26 mouse cellular contexts compared by ENCODE assay signal in genomic region chr13:55191535-55191934, GRCm38 (mm10). TPM values are rescaled to one million over a fixed set of nuclear protein-coding genes. Genes with fewer than 3 reads are reported as not detected.
A peak's percentile ranks its signal among the peaks of the same experiment; 100 is the strongest.
DNase-seq lines count a peak whose midpoint lies in the region; ATAC-seq and TF ChIP-seq lines count a peak whose summit lies in the region.
"Had no signal": no experiment of that assay in that cellular context is flagged by ENCODE, and none has a peak within 500 bp of the region (broad histone marks: within the 10 kb centered on the region; RNA-seq: fewer than 3 reads in every experiment).

No protein-coding gene starts in this region.

- peak; percentile 87 for DNase-seq in heart, adult 11 months
- no peak for DNase-seq in heart, postnatal 25 days (ENCODE audit: low spot score)
- DNase-seq in CH12.LX (ENCODE audit: extremely low read depth) (no peak), ES-CJ7 (ENCODE audit: low read depth, low spot score) (peak; percentile 69)
- no peak for DNase-seq in urinary bladder, postnatal 25 days (ENCODE audit: low spot score)
- DNase-seq in kidney, postnatal 36 days: no peak
- DNase-seq: adrenal gland, postnatal 10 days; cerebellum, adult 11-12 months; cerebellum, postnatal 10 days; forebrain, postnatal 0 days; gastrocnemius, postnatal 14 days; heart, postnatal 4 days had no signal

- no peak for TF ChIP-seq POLR2A in CH12.LX (IDR thresholded peaks at IDR 0.05; ENCODE audit: low read depth, low read length)
- no peak for TF ChIP-seq POLR2A in bone marrow macrophage, adult 2 months (IDR thresholded peaks at IDR 0.05; ENCODE audit: borderline replicate concordance, low read depth, low read length)

- H3K9me3 ChIP-seq in CH12.LX (replicated peaks; ENCODE audit: low read length): peaks cover 5% of the 10 kb centered on the region
- no peaks in the 10 kb centered on the region for H3K9me3 ChIP-seq in kidney, embryonic 16.5 days (ENCODE audit: low read length)
- H3K9me3 ChIP-seq: embryonic facial prominence, embryonic 10.5 days; forebrain, embryonic 13.5 days; heart, embryonic 13.5 days; hindbrain, embryonic 12.5 days; intestine, embryonic 15.5 days had no signal

- no peak for TF ChIP-seq EP300 in CH12.LX (IDR thresholded peaks at IDR 0.05; ENCODE audit: low read length)

- no peak overlapping the region for H3K9ac ChIP-seq in CH12.LX (ENCODE audit: insufficient read depth, low read depth)
- H3K9ac ChIP-seq in kidney, embryonic 16.5 days (replicated peaks; ENCODE audit: low read length): no peak overlapping the region
- H3K9ac ChIP-seq: forebrain, embryonic 13.5 days; hindbrain, embryonic 12.5 days had no signal

- intact Hi-C loops in heart, postnatal 25 days (cut with DNase I): no loop called here

- TF ChIP-seq RAD21 in CH12.LX (IDR thresholded peaks at IDR 0.05; ENCODE audit: low read depth, low read length): no peak

- no peaks in the 10 kb centered on the region for H3K27me3 ChIP-seq in CH12.LX (replicated peaks)
- no peaks in the 10 kb centered on the region for H3K27me3 ChIP-seq in kidney, embryonic 16.5 days (ENCODE audit: insufficient read depth, low read length)
- H3K27me3 ChIP-seq: forebrain, embryonic 13.5 days; heart, embryonic 13.5 days; hindbrain, embryonic 12.5 days; intestine, embryonic 15.5 days; Patski had no signal

- in situ Hi-C loops in CH12.LX (cut with MboI; ENCODE audit: low pct_ligation_motif_present, low pct_unique_long_range_greater_than_20kb, low sequenced_read_pairs): no loop called here

- no peak overlapping the region for H3K27ac ChIP-seq in CH12.LX (ENCODE audit: insufficient read depth, low read depth)
- no peak overlapping the region for H3K27ac ChIP-seq in bone marrow macrophage, adult 2 months (ENCODE audit: insufficient read depth, low read depth, low read length)
- H3K27ac ChIP-seq in kidney, embryonic 16.5 days (ENCODE audit: low read length): no peak overlapping the region
- H3K27ac ChIP-seq: forebrain, embryonic 13.5 days; heart, embryonic 13.5 days had no signal

- peaks cover 0 to 10% of the 10 kb centered on the region in 2 experiments; a peak in 1 of 4 replicates for H3K4me1 ChIP-seq in CH12.LX (ENCODE audit: control insufficient read depth in 1 of 2, insufficient read depth in 2 of 2)
- peaks cover 9% of the 10 kb centered on the region for H3K4me1 ChIP-seq in bone marrow macrophage, adult 2 months (ENCODE audit: control insufficient read depth, insufficient read depth, low read length)
- peaks cover 12% of the 10 kb centered on the region for H3K4me1 ChIP-seq in kidney, embryonic 16.5 days (ENCODE audit: insufficient read depth, low read length)

- no peak for ATAC-seq in kidney, embryonic 16.5 days (ENCODE audit: low FRiP score, low TSS enrichment)
- ATAC-seq: forebrain, embryonic 13.5 days; forebrain, postnatal 0 days; intestine, embryonic 15.5 days; Patski had no signal

- TF ChIP-seq CTCF in CH12.LX (conservative IDR thresholded peaks at IDR 0.05 in 1 of 2, IDR thresholded peaks at IDR 0.05 in 1 of 2; ENCODE audit: low read depth in 2 of 2, low read length in 2 of 2): no peak
- no peak for TF ChIP-seq CTCF in bone marrow macrophage, adult 2 months (IDR thresholded peaks at IDR 0.05; ENCODE audit: low read depth, low read length)

- 92% methylated on average over 5 of the region's 5 CpGs for WGBS in kidney, embryonic 16.5 days

- H3K4me2 ChIP-seq in CH12.LX (ENCODE audit: insufficient read depth, low read depth, poor library complexity, severe bottlenecking): peak overlapping the region; percentile 70; the same call in 1 of the 2 replicates
- no peak overlapping the region for H3K4me2 ChIP-seq in kidney, embryonic 16.5 days (replicated peaks; ENCODE audit: low read depth, low read length)

- H3K79me2 ChIP-seq in CH12.LX (replicated peaks; ENCODE audit: control insufficient read depth, extremely low read depth, insufficient read depth, poor library complexity, severe bottlenecking): no peaks in the 10 kb centered on the region

- dilution Hi-C loops in CH12.LX (cut with MboI; ENCODE audit: extremely low pct_ligation_motif_present, extremely low pct_unique_long_range_greater_than_20kb, low sequenced_read_pairs): no loop called here

- peaks cover 0 to 5% of the 10 kb centered on the region in 2 experiments for H3K36me3 ChIP-seq in CH12.LX (replicated peaks in 1 of 2; ENCODE audit: control insufficient read depth in 1 of 2, insufficient read depth in 1 of 2, low read length in 1 of 2)
- H3K36me3 ChIP-seq in kidney, embryonic 16.5 days (ENCODE audit: insufficient read depth, low read length): no peaks in the 10 kb centered on the region
- H3K36me3 ChIP-seq: embryonic facial prominence, embryonic 10.5 days; heart, embryonic 13.5 days; hindbrain, embryonic 12.5 days; intestine, embryonic 15.5 days had no signal

- H3K4me3 ChIP-seq in CH12.LX (replicated peaks in 1 of 3; ENCODE audit: low read depth in 2 of 3, low read length in 2 of 3, poor library complexity in 1 of 3): no peak overlapping the region
- H3K4me3 ChIP-seq in bone marrow macrophage, adult 2 months (ENCODE audit: insufficient read depth, low read length): peak overlapping the region; percentile 75
- H3K4me3 ChIP-seq in kidney, embryonic 16.5 days (ENCODE audit: low read length): no peak overlapping the region
- H3K4me3 ChIP-seq: forebrain, embryonic 13.5 days; hindbrain, embryonic 12.5 days had no signal

TF ChIP-seq in CH12.LX, 34 proteins besides CTCF, POLR2A, EP300 and RAD21:
- no peak for TF ChIP-seq NRF1 (IDR thresholded peaks at IDR 0.05; ENCODE audit: low read depth, low read length)
- TF ChIP-seq SIN3A (IDR thresholded peaks at IDR 0.05; ENCODE audit: low read length): 0 out of 2 replicates have a peak, but pooled peaks have one; percentile 24

RNA-seq across cellular contexts. Expression of gene Nsd1, which starts 18.0 kb away (rescaled TPM):
- 10 to 100 TPM; 59.1 to 65.4 TPM for total RNA-seq in heart, postnatal 25 days (2021)
- total RNA-seq in CH12.LX (2012; rRNA removed): 13.8 and 14.6 TPM in 2 replicates
- total RNA-seq in CH12.LX (2014; rRNA removed): 11.2 and 11.8 TPM in 2 replicates
- polyA plus RNA-seq in CH12.LX (2012; ENCODE audit: insufficient read length, low read depth): 12.6 and 13.0 TPM in 2 replicates
- 51.0 and 51.4 TPM in 2 replicates for polyA plus RNA-seq in bone marrow macrophage, adult 2 months (2012; ENCODE audit: insufficient read depth, insufficient read length, missing spikeins)
- 49.6 and 58.6 TPM in 2 replicates for polyA plus RNA-seq in kidney, embryonic 16.5 days (2015; fragmentation: Nextera tagmentation; extraction: Ambion mirVana)

RNA-seq across cellular contexts. Expression of gene Fgfr4, which starts 39.1 kb away (rescaled TPM):
- total RNA-seq in heart, postnatal 25 days (2021): under 1 TPM; 0.11 to 0.44 TPM
- not detected in 2 replicates for total RNA-seq in CH12.LX (2012; rRNA removed)
- not detected in 2 replicates for total RNA-seq in CH12.LX (2014; rRNA removed)
- polyA plus RNA-seq in CH12.LX (2012; ENCODE audit: insufficient read length, low read depth): not detected in 2 replicates
- not detected in 2 replicates for polyA plus RNA-seq in bone marrow macrophage, adult 2 months (2012; ENCODE audit: insufficient read depth, insufficient read length, missing spikeins)
- polyA plus RNA-seq in kidney, embryonic 16.5 days (2015; fragmentation: Nextera tagmentation; extraction: Ambion mirVana): 21.8 and 23.0 TPM in 2 replicates

RNA-seq across cellular contexts. Expression of gene Gm17617, which starts 58.2 kb away (rescaled TPM):
- total RNA-seq in heart, postnatal 25 days (2021): not detected
- not detected in 2 replicates for total RNA-seq in CH12.LX (2012; rRNA removed)
- total RNA-seq in CH12.LX (2014; rRNA removed): not detected in 2 replicates
- not detected in 2 replicates for polyA plus RNA-seq in CH12.LX (2012; ENCODE audit: insufficient read length, low read depth)
- polyA plus RNA-seq in bone marrow macrophage, adult 2 months (2012; ENCODE audit: insufficient read depth, insufficient read length, missing spikeins): not detected in 2 replicates
- polyA plus RNA-seq in kidney, embryonic 16.5 days (2015; fragmentation: Nextera tagmentation; extraction: Ambion mirVana): not detected in 2 replicates
- total RNA-seq: adrenal gland, postnatal 10 days; adrenal gland, postnatal 4 days; forebrain, postnatal 0 days; gastrocnemius, adult 18-20 months; gastrocnemius, postnatal 14 days; heart, postnatal 4 days had no signal
- polyA plus RNA-seq: C2C12; embryonic facial prominence, embryonic 10.5 days; embryonic facial prominence, embryonic 14.5 days; forebrain, embryonic 13.5 days; forebrain, postnatal 0 days; gonadal fat pad, adult 2 months; heart, embryonic 13.5 days; heart, postnatal 0 days; hindbrain, embryonic 12.5 days; intestine, embryonic 15.5 days; Patski had no signal

Comparison
In these comparisons a context has a peak if more than half of its experiments do, and no peak if none do; other contexts are left out.
1. DNase-seq: peak in heart, adult 11 months (single experiment) and ES-CJ7 (single experiment); none in heart, postnatal 25 days (single experiment), CH12.LX (single experiment), urinary bladder, postnatal 25 days (single experiment) and kidney, postnatal 36 days (0 of 2).
2. RNA of gene Fgfr4, which starts 39.1 kb away (polyA plus RNA-seq): 21.8 to 23.0 TPM in kidney, embryonic 16.5 days; not detected in CH12.LX and not detected in bone marrow macrophage, adult 2 months; every median in the first group is over 10 times any median in the second.